Mouse (Mus musculus) ES-E14 (cell line): ENCODE measurements around the gene Dda1. TPM values are rescaled to one million over a fixed set of nuclear protein-coding genes. Genes with fewer than 3 reads are reported as not detected.
"Not testable (repeated sequence)": the region's sequence is repeated elsewhere in the genome, so short reads cannot be mapped to it uniquely, and the experiment has no call there.

Source experiments
- DNase-seq: peaks from one replicate; pipeline ENCODE4 v3.0.0-alpha.2; 2013; ENCODE audit warnings: low read depth, low spot score
- H3K27ac ChIP-seq: 2 replicates; pipeline ENCODE4 v1.5.1; 2012; ENCODE audit warnings: low read depth, mild to moderate bottlenecking, low read length, moderate library complexity, mixed read lengths; ENCODE audit not compliant: poor library complexity, insufficient read depth, severe bottlenecking
- H3K36me3 ChIP-seq: 2 replicates; pipeline ENCODE4 v1.6.1; 2012; ENCODE audit warnings: mild to moderate bottlenecking, low read length, moderate library complexity, mixed read lengths; ENCODE audit not compliant: control insufficient read depth, poor library complexity, insufficient read depth, severe bottlenecking
- H3K4me1 ChIP-seq, 2 experiments: fragments of 150-350 bp in 1 of 2; sonication (generic) in 1 of 2; 2 replicates each; pipeline ENCODE4 v1.6.1; 2012; ENCODE audit warnings: low read length in 2 of 2, mild to moderate bottlenecking in 1 of 2, mixed read lengths in 1 of 2; ENCODE audit not compliant: control insufficient read depth in 2 of 2, insufficient read depth in 2 of 2, poor library complexity in 1 of 2
- H3K4me3 ChIP-seq, 2 experiments: fragments of 150-350 bp in 1 of 2; sonication (generic) in 1 of 2; 2 replicates each; pipeline ENCODE4 v1.5.1; 2012; ENCODE audit warnings: low read length in 2 of 2, low read depth in 1 of 2, mild to moderate bottlenecking in 1 of 2, mixed read lengths in 1 of 2; ENCODE audit not compliant: insufficient read depth in 1 of 2, poor library complexity in 1 of 2, severe bottlenecking in 1 of 2
- H3K9ac ChIP-seq: 2 replicates; pipeline ENCODE4 v1.6.1; 2012; ENCODE audit warnings: low read depth, mild to moderate bottlenecking, low read length, mixed read lengths; ENCODE audit not compliant: poor library complexity, insufficient read depth, severe bottlenecking
- H3K9me3 ChIP-seq: fragments of 150-350 bp; sonication (generic); 2 replicates; pipeline ENCODE4 v1.6.1; 2012; ENCODE audit warnings: low read depth, mild to moderate bottlenecking, low read length; ENCODE audit not compliant: control insufficient read depth, insufficient read depth
- CHD2 ChIP-seq: IDR thresholded peaks from 2 replicates; pipeline ENCODE4 v1.6.1; 2014; ENCODE audit warnings: mild to moderate bottlenecking, low read depth, low read length, inconsistent platforms
- HCFC1 ChIP-seq: IDR thresholded peaks from 2 replicates; pipeline ENCODE4 v1.6.1; 2012; ENCODE audit warnings: low read length, inconsistent platforms, borderline replicate concordance; ENCODE audit not compliant: insufficient read depth
- MAFK ChIP-seq: IDR thresholded peaks from 2 replicates; pipeline ENCODE4 v1.6.1; 2014; ENCODE audit warnings: mild to moderate bottlenecking, low read depth, low read length, inconsistent platforms; ENCODE audit not compliant: insufficient read depth
- ZC3H11A ChIP-seq: IDR thresholded peaks from 2 replicates; pipeline ENCODE4 v1.6.1; 2012; ENCODE audit warnings: low read depth, mild to moderate bottlenecking, inconsistent platforms, low read length, borderline replicate concordance
- ZNF384 ChIP-seq: IDR thresholded peaks from 2 replicates; pipeline ENCODE4 v1.6.1; 2012; ENCODE audit warnings: low read depth, low read length, inconsistent platforms
- in situ Hi-C, 2 experiments: fragments of 600-800 bp; cut with MboI; formaldehyde crosslinking; loops; one replicate each; pipeline ENCODE4 v1.15.1; 2025; ENCODE audit warnings: low sequenced_read_pairs in 2 of 2, inconsistent platforms in 1 of 2; ENCODE audit not compliant: unreplicated experiment in 2 of 2
- total RNA-seq: library from RNA; depleted of rRNA; stranded (reverse); fragments of 300-350 nt; gene quantifications from 2 replicates; pipeline ENCODE4 v1.2.3, GENCODE M21; 2012; rRNA removed

Dda1 gene
- total RNA-seq: 60.5 and 65.1 TPM in 2 replicates

DNA sequence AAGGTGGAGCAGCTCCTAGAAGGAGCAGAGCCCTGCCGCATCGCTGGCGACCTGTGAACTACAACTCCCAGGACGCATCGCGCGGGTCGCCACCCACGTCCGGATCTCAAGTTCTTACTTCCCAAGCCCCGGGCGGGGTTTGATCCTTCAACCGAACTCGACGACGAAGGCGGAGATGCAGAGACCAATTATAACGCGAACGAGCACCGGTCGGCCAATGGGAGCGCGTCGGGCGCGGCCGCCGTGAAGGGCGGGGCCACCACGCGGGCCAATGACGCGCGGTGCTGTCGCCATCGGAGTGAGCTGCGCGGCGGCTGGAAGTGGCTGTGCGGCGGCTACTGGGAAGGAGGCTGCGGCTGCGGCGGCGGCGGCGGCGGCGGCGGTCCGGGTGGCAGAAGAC is at the start of gene Dda1:
Dda1 (plus strand) TSS at position 284 of the 400 bp plus-strand sequence.
- H3K27ac ChIP-seq: peak within 1 kb of the TSS; percentile 5; the same call in 1 of the 2 replicates

DNA sequence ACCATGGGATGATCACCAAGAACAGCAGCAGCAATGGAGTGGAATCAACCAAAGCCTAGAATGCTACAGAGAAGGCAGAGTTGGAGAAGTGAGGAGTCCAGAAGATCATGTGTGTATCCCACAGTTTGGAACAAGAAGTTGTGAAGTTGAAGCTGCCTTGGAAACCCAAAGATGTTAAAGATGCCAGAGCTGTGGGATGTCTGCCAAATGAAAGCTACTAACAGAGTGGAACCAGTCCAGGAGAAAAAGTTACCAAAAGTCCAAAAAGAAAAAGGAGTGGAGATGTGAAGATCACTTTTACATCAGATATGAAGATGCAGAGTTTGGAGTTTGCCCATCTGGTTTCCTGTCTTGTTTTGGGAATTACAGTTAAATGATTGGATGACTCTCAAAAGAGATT is 46.9 kb upstream of the Dda1 start:
- H3K36me3 ChIP-seq: no peaks in the 10 kb centered on the region
- H3K9ac ChIP-seq: no peak overlapping the region
- DNase-seq: no peak
- H3K27ac ChIP-seq: no peak overlapping the region
- no peaks in the 10 kb centered on the region for H3K4me1 ChIP-seq
- TF ChIP-seq CHD2 (no peak), ZNF384 (no peak), HCFC1 (no peak), ZC3H11A (no peak)
- H3K9me3 ChIP-seq: no peaks in the 10 kb centered on the region
- in situ Hi-C loops: no loop called here
- no peak overlapping the region for H3K4me3 ChIP-seq

More for the DNA sequence above, at the start of gene Dda1:
- Histone ChIP-seq H3K4me1 (peaks cover 5 to 11% of the 10 kb centered on the region in 2 experiments; a peak in 2 of 4 replicates), H3K36me3 (peaks cover 29% of the 10 kb centered on the region), H3K9me3 (no peaks in the 10 kb centered on the region), H3K4me3 (peak within 1 kb of the TSS; percentile 82 to 85), H3K9ac (peak within 1 kb of the TSS; percentile 75)
- in situ Hi-C loops: no loop called here
- peak; percentile 98 for DNase-seq
- TF ChIP-seq ZC3H11A: no peak
- no peak for TF ChIP-seq ZNF384
- peak; percentile 94 for TF ChIP-seq HCFC1

DNA sequence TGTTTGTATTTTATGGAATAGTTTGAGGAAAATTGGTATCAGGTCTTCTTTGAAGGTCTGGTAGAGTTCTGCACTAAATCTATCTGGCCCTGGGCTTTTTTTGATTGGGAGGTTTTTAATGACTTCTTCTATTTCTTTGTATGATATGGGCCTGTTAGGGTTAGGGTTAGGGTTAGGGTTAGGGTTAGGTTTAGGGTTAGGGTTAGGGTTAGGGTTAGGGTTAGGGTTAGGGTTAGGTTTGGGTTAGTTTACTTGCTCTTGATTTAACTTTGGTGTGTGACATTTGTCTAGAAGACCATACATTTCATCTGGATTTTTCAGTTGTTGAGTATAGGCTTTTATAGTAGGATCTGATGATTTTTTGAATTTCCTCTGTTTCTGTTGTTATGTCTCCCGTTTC is 36.1 kb upstream of the Dda1 start:
- DNase-seq, H3K9me3 ChIP-seq, H3K4me1 ChIP-seq, H3K4me3 ChIP-seq, H3K9ac ChIP-seq, H3K36me3 ChIP-seq, H3K27ac ChIP-seq, in situ Hi-C loops: not testable (repeated sequence)

DNA sequence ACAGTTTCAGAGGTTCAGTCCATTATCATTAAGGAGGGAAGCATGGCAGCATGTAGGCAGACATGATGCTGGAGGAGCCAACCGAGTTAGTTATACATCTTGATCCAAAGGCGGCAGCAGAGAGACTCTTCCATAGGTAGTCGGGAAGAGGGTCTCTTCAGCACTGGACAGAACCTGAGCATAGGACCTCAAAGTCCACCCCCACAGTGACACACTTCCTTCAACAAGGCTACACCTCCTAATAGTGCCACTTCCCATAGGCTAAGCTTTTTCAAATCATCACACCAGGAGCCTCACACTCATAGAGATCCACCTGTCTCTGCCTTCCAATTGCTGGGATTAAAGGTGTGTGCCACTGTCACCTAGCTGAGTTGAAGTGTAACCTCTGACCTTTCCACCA is 32.0 kb upstream of the Dda1 start:
- H3K9me3 ChIP-seq: no peaks in the 10 kb centered on the region
- no peak overlapping the region for H3K4me3 ChIP-seq
- H3K27ac ChIP-seq: no peak overlapping the region
- no peaks in the 10 kb centered on the region for H3K36me3 ChIP-seq
- DNase-seq: no peak
- no peaks in the 10 kb centered on the region for H3K4me1 ChIP-seq
- H3K9ac ChIP-seq: no peak overlapping the region
- in situ Hi-C loops: no loop called here
- TF ChIP-seq ZC3H11A (no peak), ZNF384 (no peak), HCFC1 (no peak), MAFK (no peak), CHD2 (no peak)

DNA sequence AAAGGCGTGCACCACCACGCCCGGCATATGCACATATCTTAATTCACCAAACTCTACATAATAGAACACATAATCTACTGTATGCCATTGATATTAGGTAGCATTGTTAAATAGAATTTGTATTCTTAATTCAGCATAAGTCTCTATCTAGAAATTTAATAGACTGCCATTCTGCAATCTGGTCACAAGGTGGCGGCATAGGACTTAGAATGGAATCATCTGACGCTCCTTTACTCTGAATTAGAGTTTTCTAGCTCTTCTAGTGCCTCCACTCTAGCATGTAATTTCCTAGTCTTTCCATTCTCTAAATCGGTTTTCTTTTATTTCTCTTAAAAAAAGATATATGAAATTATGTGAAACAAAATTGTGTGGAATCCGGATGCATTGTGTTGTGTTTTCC is 27.6 kb upstream of the Dda1 start:
- TF ChIP-seq ZNF384: no peak
- TF ChIP-seq ZC3H11A: peak; percentile 93
- no peak overlapping the region for H3K9ac ChIP-seq
- no peak for DNase-seq

More for the DNA sequence above, 27.6 kb upstream of the Dda1 start:
- no peaks in the 10 kb centered on the region for H3K9me3 ChIP-seq
- in situ Hi-C loops: loop anchor here in 1 of 2 experiments (5.0 kb wide), 1 partner anchor 71 kb away; the partner anchor contains the start of gene Plvap
- H3K27ac ChIP-seq: no peak overlapping the region
- no peaks in the 10 kb centered on the region for H3K36me3 ChIP-seq
- no peak overlapping the region for H3K4me3 ChIP-seq
- no peaks in the 10 kb centered on the region for H3K4me1 ChIP-seq
